Mouse (Mus musculus) erythroblast, embryonic 14.5 days (primary cell): ENCODE measurements around the gene 4930404H24Rik.

ENCODE experiments used
- GATA1 ChIP-seq: IDR thresholded peaks from 2 replicates; pipeline ENCODE4 v1.6.1; 2012; ENCODE audit warnings: low read length, inconsistent platforms, mixed read lengths
- TAL1 ChIP-seq: IDR thresholded peaks from 3 replicates; pipeline ENCODE4 v1.6.1; 2012; ENCODE audit warnings: low read length, inconsistent platforms, mixed read lengths

- TF ChIP-seq GATA1 (no peak), TAL1 (no peak)
Observed at GRCm38 (mm10) chr2:153469317-153469716, 23.3 kb upstream of the 4930404H24Rik start.
